Mouse (Mus musculus) limb, embryonic 11.5 days (tissue): ENCODE results near the gene 9530053A07Rik. TPM values are rescaled to one million over a fixed set of nuclear protein-coding genes. Genes with fewer than 3 reads are reported as not detected.
A peak's percentile ranks its signal among the peaks of the same experiment; 100 is the strongest.

ENCODE experiments used
- ATAC-seq: fragments of 200-750 bp; cut with Nextera tagmentation; 2 replicates; pipeline ENCODE4 v1.8.0; 2017; ENCODE audit warnings: low read depth; ENCODE audit not compliant: insufficient number of reproducible peaks, low FRiP score, low TSS enrichment
- DNase-seq: peaks from one replicate; pipeline ENCODE4 v3.0.0-alpha.2; 2015; ENCODE audit warnings: low spot score
- H3K27ac ChIP-seq: fragments of 300-500 bp; sonication (generic); replicated peaks from 2 replicates; pipeline ENCODE4 v1.5.1; 2014; ENCODE audit warnings: low read depth, mild to moderate bottlenecking, low read length
- H3K27me3 ChIP-seq: fragments of 300-500 bp; sonication (generic); 2 replicates; pipeline ENCODE4 v1.6.1; 2014; ENCODE audit warnings: mild to moderate bottlenecking, low read length, mixed read lengths; ENCODE audit not compliant: control insufficient read depth, insufficient read depth
- H3K36me3 ChIP-seq: fragments of 300-500 bp; sonication (generic); 2 replicates; pipeline ENCODE4 v1.6.1; 2014; ENCODE audit warnings: mild to moderate bottlenecking, low read length, moderate library complexity, mixed read lengths; ENCODE audit not compliant: control insufficient read depth, insufficient read depth
- H3K4me1 ChIP-seq: fragments of 300-500 bp; sonication (generic); 2 replicates; pipeline ENCODE4 v1.6.1; 2014; ENCODE audit warnings: low read length, mixed read lengths; ENCODE audit not compliant: control insufficient read depth, insufficient read depth
- H3K4me2 ChIP-seq: fragments of 300-500 bp; sonication (generic); 2 replicates; pipeline ENCODE4 v1.6.1; 2014; ENCODE audit warnings: low read depth, mild to moderate bottlenecking, moderate library complexity; ENCODE audit not compliant: severe bottlenecking
- H3K4me3 ChIP-seq: fragments of 300-500 bp; sonication (generic); 2 replicates; pipeline ENCODE4 v1.5.1; 2014; ENCODE audit warnings: low read depth, low read length
- H3K9ac ChIP-seq: fragments of 300-500 bp; sonication (generic); 2 replicates; pipeline ENCODE4 v1.6.1; 2014; ENCODE audit warnings: mild to moderate bottlenecking, low read length
- H3K9me3 ChIP-seq: fragments of 300-500 bp; sonication (generic); 2 replicates; pipeline ENCODE4 v1.6.1; 2016; ENCODE audit warnings: low read length; ENCODE audit not compliant: control insufficient read depth
- WGBS: fragments of 180-500 bp; shearing (Covaris S2); extraction: QIAGEN DNeasy Blood & Tissue Kit; methylation state at CpG from one replicate; pipeline ENCODE4 v1.1.7; 2014; 5-methylcytosine and 5-hydroxymethylcytosine counted together
- polyA plus RNA-seq: library from polyadenylated mRNA; unstranded; fragments of >200 nt; fragmentation: Nextera tagmentation; extraction: Ambion mirVana; gene quantifications from 2 replicates; pipeline ENCODE4 v1.2.1, GENCODE M21; 2014

The 9530053A07Rik gene
- polyA plus RNA-seq, 1 experiment from 2014 or later: 0.01 TPM

- no peaks in the 10 kb centered on the region for H3K36me3 ChIP-seq
- no peak overlapping the region for H3K4me2 ChIP-seq
- H3K4me3 ChIP-seq: no peak overlapping the region
- DNase-seq (no peak), ATAC-seq (no peak)
- 54% methylated on average over 9 of the region's 9 CpGs for WGBS
- H3K27ac ChIP-seq: no peak overlapping the region
- no peaks in the 10 kb centered on the region for H3K4me1 ChIP-seq
- no peaks in the 10 kb centered on the region for H3K9me3 ChIP-seq
- H3K9ac ChIP-seq: no peak overlapping the region
- no peaks in the 10 kb centered on the region for H3K27me3 ChIP-seq
Observed at GRCm38 (mm10) chr7:28161163-28161749, 32.0 kb downstream of the 9530053A07Rik start.

GRCm38 (mm10) chr7:28165406-28165805 lies 36.1 kb downstream of the 9530053A07Rik start:
- no peaks in the 10 kb centered on the region for H3K27me3 ChIP-seq
- 77% methylated on average over 6 of the region's 6 CpGs for WGBS
- no peaks in the 10 kb centered on the region for H3K9me3 ChIP-seq

GRCm38 (mm10) chr7:28168320-28169115 lies 39.3 kb downstream of the 9530053A07Rik start:
- H3K9me3 ChIP-seq: no peaks in the 10 kb centered on the region
- H3K27me3 ChIP-seq: no peaks in the 10 kb centered on the region
- H3K4me3 ChIP-seq: peak overlapping the region; percentile 66
- peaks cover 13% of the 10 kb centered on the region for H3K4me1 ChIP-seq
- ATAC-seq: no peak
- H3K27ac ChIP-seq: no peak overlapping the region
- peak overlapping the region; percentile 66 for H3K9ac ChIP-seq
- DNase-seq: peak; percentile 77
- peak overlapping the region; percentile 87 for H3K4me2 ChIP-seq
- no peaks in the 10 kb centered on the region for H3K36me3 ChIP-seq
- WGBS: 13% methylated on average over 9 of the region's 9 CpGs

More at GRCm38 (mm10) chr7:28165406-28165805, 36.1 kb downstream of the 9530053A07Rik start:
- no peaks in the 10 kb centered on the region for H3K36me3 ChIP-seq
- no peak overlapping the region for H3K27ac ChIP-seq
- H3K4me2 ChIP-seq: no peak overlapping the region
- H3K4me1 ChIP-seq: peaks cover 7% of the 10 kb centered on the region
- no peak for ATAC-seq
- no peak overlapping the region for H3K9ac ChIP-seq
- DNase-seq: no peak
- no peak overlapping the region for H3K4me3 ChIP-seq

GRCm38 (mm10) chr7:28169489-28170422 lies 40.5 kb downstream of the 9530053A07Rik start, which contains the start of gene Fbl:
Gene Fbl, plus strand, starts transcription at chr7:28169710.
- ATAC-seq: peak; percentile 83
- under 1% methylated on average over 80 of the region's 80 CpGs for WGBS

DNA sequence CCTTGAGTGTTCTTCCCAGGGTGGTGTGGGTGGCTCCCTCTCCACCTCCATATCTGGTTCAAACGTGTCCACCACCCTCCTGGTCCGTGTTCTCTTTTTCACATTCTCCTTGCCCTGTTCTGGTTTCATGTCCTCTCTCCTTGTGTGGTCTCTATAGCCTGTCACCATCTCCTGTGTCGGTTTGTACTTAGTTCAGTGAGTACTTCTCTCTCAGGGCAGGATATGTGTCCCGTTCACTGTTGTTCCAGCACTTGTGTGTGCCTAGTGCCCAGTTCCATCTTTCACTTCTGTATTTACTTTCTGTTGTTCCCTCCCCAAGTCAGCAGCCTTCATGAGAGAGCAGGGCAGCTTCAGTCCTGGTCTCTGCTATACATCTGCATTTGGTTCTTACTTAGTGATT lies 46.1 kb downstream of the 9530053A07Rik start:
- H3K27me3 ChIP-seq: no peaks in the 10 kb centered on the region
- DNase-seq: no peak
- peaks cover 9% of the 10 kb centered on the region for H3K4me1 ChIP-seq
- H3K27ac ChIP-seq: no peak overlapping the region
- no peaks in the 10 kb centered on the region for H3K9me3 ChIP-seq
- no peak overlapping the region for H3K9ac ChIP-seq
- H3K4me2 ChIP-seq: no peak overlapping the region
- H3K36me3 ChIP-seq: peaks cover 5% of the 10 kb centered on the region; the same call in 1 of the 2 replicates
- no peak for ATAC-seq
- no peak overlapping the region for H3K4me3 ChIP-seq
- WGBS: 87% methylated on average over 4 of the region's 4 CpGs

More at GRCm38 (mm10) chr7:28169489-28170422, 40.5 kb downstream of the 9530053A07Rik start, which contains the start of gene Fbl:
- H3K4me2 ChIP-seq: peak within 1 kb of the TSS; percentile 87
- peaks cover 13% of the 10 kb centered on the region for H3K4me1 ChIP-seq
- H3K27ac ChIP-seq: peak within 1 kb of the TSS; percentile 48
- peak within 1 kb of the TSS; percentile 66 for H3K4me3 ChIP-seq
- no peaks in the 10 kb centered on the region; the same call in 1 of the 2 replicates for H3K36me3 ChIP-seq
- peak within 1 kb of the TSS; percentile 66 for H3K9ac ChIP-seq
- H3K9me3 ChIP-seq: no peaks in the 10 kb centered on the region
- peak; percentile 95 for DNase-seq
- no peaks in the 10 kb centered on the region for H3K27me3 ChIP-seq

DNA sequence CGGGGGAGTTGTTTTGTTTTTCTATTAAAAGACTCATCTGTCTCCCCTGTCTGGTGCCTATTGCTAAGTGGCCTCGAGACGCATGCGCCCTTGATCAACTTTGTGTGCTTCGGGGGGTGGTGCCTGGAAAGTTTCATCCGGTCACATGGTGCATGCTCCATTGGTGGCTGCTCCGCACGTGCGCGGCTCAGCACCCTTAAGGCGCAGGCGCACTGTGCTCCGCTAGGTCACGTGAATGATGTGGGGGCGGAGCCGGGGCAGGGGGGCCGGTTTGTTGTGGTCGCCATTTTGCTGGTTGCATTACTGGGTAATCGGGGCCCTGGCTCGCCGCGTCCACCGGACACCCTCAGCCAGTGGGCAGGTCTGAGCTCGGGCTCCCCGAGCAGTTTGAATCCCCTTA lies 50.0 kb downstream of the 9530053A07Rik start, which contains the start of gene Dyrk1b:
Gene Dyrk1b, plus strand, starts transcription at position 242 of the 400 bp plus-strand sequence.
- peak within 1 kb of the TSS; percentile 90 for H3K4me2 ChIP-seq

DNA sequence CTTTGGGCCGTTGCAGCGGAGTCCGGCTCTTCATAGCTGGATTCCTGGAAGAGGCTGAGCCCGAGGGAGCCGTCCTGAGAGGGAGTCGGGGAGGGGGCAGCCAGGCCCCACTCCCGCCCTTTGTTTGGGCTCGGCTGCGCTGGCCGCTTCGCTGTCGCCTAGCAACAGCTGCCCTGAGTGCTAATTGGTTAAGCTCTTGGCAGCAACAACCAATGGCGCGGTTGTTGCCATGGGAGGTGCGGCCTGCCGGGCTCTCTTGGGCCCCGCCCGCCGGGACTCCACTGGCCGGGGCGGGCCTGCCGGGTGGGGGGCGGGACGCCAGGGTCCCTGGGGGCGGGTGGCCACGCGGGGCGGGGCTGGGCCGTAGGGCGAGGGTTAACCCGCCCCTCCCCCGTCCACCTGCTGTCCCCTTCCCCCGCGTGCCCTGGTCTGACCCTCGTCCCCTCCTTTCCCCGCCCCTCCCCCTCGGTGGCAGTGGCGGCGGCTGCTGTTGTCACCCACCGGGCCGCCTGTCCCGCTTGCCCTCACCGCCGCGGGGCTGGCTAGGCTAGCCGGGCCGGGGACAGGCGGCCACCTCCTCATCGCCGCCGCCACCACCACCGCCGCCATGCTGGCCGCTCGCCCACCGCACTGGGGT lies 50.6 kb downstream of the 9530053A07Rik start:
- peak; percentile 92 for DNase-seq
- ATAC-seq: peak; percentile 95
- Histone ChIP-seq H3K9me3 (no peaks in the 10 kb centered on the region), H3K4me1 (peaks cover 6% of the 10 kb centered on the region; the same call in 1 of the 2 replicates), H3K4me2 (peak overlapping the region; percentile 90), H3K4me3 (peak overlapping the region; percentile 95), H3K36me3 (peaks cover 36% of the 10 kb centered on the region), H3K9ac (peak overlapping the region; percentile 95), H3K27ac (peak overlapping the region; percentile 91), H3K27me3 (no peaks in the 10 kb centered on the region)
- under 1% methylated on average over 40 of the region's 56 CpGs for WGBS

More for the DNA sequence above, 50.0 kb downstream of the 9530053A07Rik start, which contains the start of gene Dyrk1b:
- DNase-seq (peak; percentile 99), ATAC-seq (peak; percentile 86)
- Histone ChIP-seq H3K9me3 (no peaks in the 10 kb centered on the region), H3K36me3 (peaks cover 31% of the 10 kb centered on the region; the same call in 1 of the 2 replicates), H3K9ac (peak within 1 kb of the TSS; percentile 95), H3K27me3 (no peaks in the 10 kb centered on the region), H3K4me3 (peak within 1 kb of the TSS; percentile 95), H3K27ac (peak within 1 kb of the TSS; percentile 91), H3K4me1 (peaks cover 6% of the 10 kb centered on the region; the same call in 1 of the 2 replicates)
- under 1% methylated on average over 25 of the region's 25 CpGs for WGBS
